ENCODE assay signal across 7 mouse cellular contexts in the genomic region with DNA sequence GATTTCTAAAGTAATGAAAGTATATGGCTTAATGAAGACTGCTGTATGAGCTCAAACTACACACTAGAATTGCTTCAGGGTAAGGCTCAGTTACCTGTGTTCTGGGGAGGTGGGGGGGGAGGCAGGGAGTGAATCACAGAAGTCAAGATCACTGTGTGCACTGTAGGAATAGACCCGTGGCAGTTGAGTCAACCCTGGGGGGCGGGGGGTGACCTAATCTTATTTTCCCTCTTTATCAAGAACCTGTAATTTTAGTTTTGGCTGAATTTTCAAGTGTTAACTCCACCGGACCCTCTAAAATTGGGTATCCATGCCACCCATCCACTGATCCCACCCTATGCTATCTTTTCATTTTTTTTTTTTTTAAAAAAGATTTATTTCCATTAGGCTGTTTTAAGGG. TPM values are rescaled to one million over a fixed set of nuclear protein-coding genes. Genes with fewer than 3 reads are reported as not detected.
A peak's percentile ranks its signal among the peaks of the same experiment; 100 is the strongest.
DNase-seq lines count a peak whose midpoint lies in the region; ATAC-seq lines count a peak whose summit lies in the region.

No protein-coding gene starts in this region.

- H3K4me1 ChIP-seq in liver, embryonic 13.5 days (replicated peaks), result peaks cover 5% of the 10 kb centered on the region; the same call in 1 of the 2 replicates
- peaks cover 8% of the 10 kb centered on the region; the same call in 1 of the 2 replicates for H3K4me1 ChIP-seq in liver, embryonic 12.5 days
- H3K4me1 ChIP-seq in forebrain, embryonic 14.5 days (ENCODE audit: control insufficient read depth, insufficient read depth, low read length), result peaks cover 4% of the 10 kb centered on the region; the same call in 1 of the 2 replicates
- H3K4me1 ChIP-seq in limb, embryonic 13.5 days, result peaks cover 27% of the 10 kb centered on the region
- peaks cover 11% of the 10 kb centered on the region for H3K4me1 ChIP-seq in stomach, embryonic 15.5 days

- H3K27me3 ChIP-seq in liver, embryonic 13.5 days, result peaks cover 61% of the 10 kb centered on the region
- peaks cover 62% of the 10 kb centered on the region for H3K27me3 ChIP-seq in liver, embryonic 12.5 days (replicated peaks)
- H3K27me3 ChIP-seq in forebrain, embryonic 14.5 days (replicated peaks; ENCODE audit: control insufficient read depth, insufficient read depth, low read length), result no peaks in the 10 kb centered on the region
- no peaks in the 10 kb centered on the region for H3K27me3 ChIP-seq in limb, embryonic 13.5 days
- H3K27me3 ChIP-seq in stomach, embryonic 15.5 days (replicated peaks), result no peaks in the 10 kb centered on the region

- no peaks in the 10 kb centered on the region for H3K9me3 ChIP-seq in liver, embryonic 13.5 days (replicated peaks)
- H3K9me3 ChIP-seq in liver, embryonic 12.5 days (replicated peaks), result no peaks in the 10 kb centered on the region
- H3K9me3 ChIP-seq in forebrain, embryonic 14.5 days (replicated peaks; ENCODE audit: control insufficient read depth, low read length), result no peaks in the 10 kb centered on the region
- H3K9me3 ChIP-seq in limb, embryonic 13.5 days, result no peaks in the 10 kb centered on the region
- no peaks in the 10 kb centered on the region for H3K9me3 ChIP-seq in stomach, embryonic 15.5 days

- DNase-seq in liver, embryonic 13.5 days, result no peak
- no peak for DNase-seq in forebrain, embryonic 14.5 days (ENCODE audit: low spot score)
- DNase-seq in thymus, postnatal 10 days (ENCODE audit: low spot score in 2 of 2), result no peak
- no peak for DNase-seq in cerebellum, postnatal 25 days

- WGBS in liver, embryonic 13.5 days (ENCODE audit: insufficient replicate concordance), result 34% methylated on average over 3 of the region's 3 CpGs
- WGBS in liver, embryonic 12.5 days (ENCODE audit: insufficient replicate concordance), result 31% methylated on average over 3 of the region's 3 CpGs
- 18% methylated on average over 3 of the region's 3 CpGs for WGBS in forebrain, embryonic 14.5 days
- 23% methylated on average over 3 of the region's 3 CpGs for WGBS in limb, embryonic 13.5 days
- 25% methylated on average over 3 of the region's 3 CpGs for WGBS in stomach, embryonic 15.5 days

- H3K27ac ChIP-seq in liver, embryonic 13.5 days, result no peak overlapping the region
- H3K27ac ChIP-seq in liver, embryonic 12.5 days, result no peak overlapping the region
- H3K27ac ChIP-seq in forebrain, embryonic 14.5 days (ENCODE audit: low read depth, low read length), result peak overlapping the region; percentile 99; the same call in 1 of the 2 replicates
- no peak overlapping the region for H3K27ac ChIP-seq in limb, embryonic 13.5 days
- peak overlapping the region; percentile 100; the same call in 1 of the 2 replicates for H3K27ac ChIP-seq in stomach, embryonic 15.5 days

- peak overlapping the region; percentile 78; the same call in 1 of the 2 replicates for H3K4me2 ChIP-seq in liver, embryonic 13.5 days
- H3K4me2 ChIP-seq in liver, embryonic 12.5 days, result no peak overlapping the region
- H3K4me2 ChIP-seq in forebrain, embryonic 14.5 days (ENCODE audit: low read length), result peak overlapping the region; percentile 89
- peak overlapping the region; percentile 83 for H3K4me2 ChIP-seq in limb, embryonic 13.5 days (replicated peaks)
- peak overlapping the region; percentile 89; the same call in 1 of the 2 replicates for H3K4me2 ChIP-seq in stomach, embryonic 15.5 days

- ATAC-seq in liver, embryonic 13.5 days (ENCODE audit: low read depth), result no peak
- ATAC-seq in liver, embryonic 12.5 days, result no peak
- no peak for ATAC-seq in forebrain, embryonic 14.5 days
- no peak for ATAC-seq in limb, embryonic 13.5 days (ENCODE audit: low FRiP score, low read depth)
- no peak for ATAC-seq in stomach, embryonic 15.5 days (ENCODE audit: insufficient read depth, low FRiP score, low read depth)

- H3K4me3 ChIP-seq in liver, embryonic 13.5 days (replicated peaks), result no peak overlapping the region; the same call in 1 of the 2 replicates
- H3K4me3 ChIP-seq in liver, embryonic 12.5 days, result no peak overlapping the region; the same call in 1 of the 2 replicates
- peak overlapping the region; percentile 94; the same call in 1 of the 2 replicates for H3K4me3 ChIP-seq in forebrain, embryonic 14.5 days (ENCODE audit: low read depth, low read length)
- H3K4me3 ChIP-seq in limb, embryonic 13.5 days, result peak overlapping the region; percentile 86; the same call in 1 of the 2 replicates
- H3K4me3 ChIP-seq in stomach, embryonic 15.5 days (replicated peaks), result peak overlapping the region; percentile 78

- no peak overlapping the region for H3K9ac ChIP-seq in liver, embryonic 13.5 days
- H3K9ac ChIP-seq in liver, embryonic 12.5 days, result no peak overlapping the region
- H3K9ac ChIP-seq in forebrain, embryonic 14.5 days (ENCODE audit: low read length), result peak overlapping the region; percentile 98; the same call in 1 of the 2 replicates
- H3K9ac ChIP-seq in limb, embryonic 13.5 days, result peak overlapping the region; percentile 99
- no peak overlapping the region for H3K9ac ChIP-seq in stomach, embryonic 15.5 days

- no peaks in the 10 kb centered on the region for H3K36me3 ChIP-seq in liver, embryonic 13.5 days
- H3K36me3 ChIP-seq in liver, embryonic 12.5 days, result no peaks in the 10 kb centered on the region
- no peaks in the 10 kb centered on the region for H3K36me3 ChIP-seq in forebrain, embryonic 14.5 days (ENCODE audit: control insufficient read depth, insufficient read depth, low read length)
- H3K36me3 ChIP-seq in limb, embryonic 13.5 days, result no peaks in the 10 kb centered on the region
- H3K36me3 ChIP-seq in stomach, embryonic 15.5 days, result no peaks in the 10 kb centered on the region

RNA-seq across cellular contexts. Expression of a gene that starts 0.9 kb away (rescaled TPM):
- 0.48 and 0.50 TPM in 2 replicates for polyA plus RNA-seq in liver, embryonic 13.5 days (2015; fragmentation: Nextera tagmentation; extraction: Ambion mirVana)
- 1.0 and 1.3 TPM in 2 replicates for polyA plus RNA-seq in liver, embryonic 12.5 days (2016; fragmentation: Nextera tagmentation; extraction: Ambion mirVana)
- polyA plus RNA-seq in forebrain, embryonic 14.5 days (2014; fragmentation: Nextera tagmentation; extraction: Ambion mirVana), result 10.2 and 12.2 TPM in 2 replicates
- polyA plus RNA-seq in limb, embryonic 13.5 days (2015; fragmentation: Nextera tagmentation; extraction: Ambion mirVana), result 14.3 and 14.9 TPM in 2 replicates
- 7.7 and 8.4 TPM in 2 replicates for polyA plus RNA-seq in stomach, embryonic 15.5 days (2015; fragmentation: Nextera tagmentation; extraction: Ambion mirVana)

Comparison
In these comparisons a context has a peak if more than half of its experiments do, and no peak if none do; other contexts are left out.
1. H3K27ac ChIP-seq: peak in forebrain, embryonic 14.5 days (single experiment) and stomach, embryonic 15.5 days (single experiment); none in liver, embryonic 13.5 days (single experiment), liver, embryonic 12.5 days (single experiment) and limb, embryonic 13.5 days (single experiment).
2. H3K4me3 ChIP-seq: peak in forebrain, embryonic 14.5 days (single experiment), limb, embryonic 13.5 days (single experiment) and stomach, embryonic 15.5 days (single experiment); none in liver, embryonic 13.5 days (single experiment) and liver, embryonic 12.5 days (single experiment).
3. H3K9ac ChIP-seq: peak in forebrain, embryonic 14.5 days (single experiment) and limb, embryonic 13.5 days (single experiment); none in liver, embryonic 13.5 days (single experiment), liver, embryonic 12.5 days (single experiment) and stomach, embryonic 15.5 days (single experiment).